Mouse (Mus musculus) MEL (cell line): ENCODE results near the gene Amh. TPM values are rescaled to one million over a fixed set of nuclear protein-coding genes. Genes with fewer than 3 reads are reported as not detected.

Experiments used
- DNase-seq: peaks from one replicate; pipeline ENCODE4 v3.0.0; 2011; ENCODE audit warnings: low read depth, low spot score
- H3K27ac ChIP-seq: 2 replicates; pipeline ENCODE4 v1.5.1; 2012; ENCODE audit warnings: low read depth, mild to moderate bottlenecking, control low read depth, low read length, moderate library complexity; ENCODE audit not compliant: control insufficient read depth
- H3K27me3 ChIP-seq, 2 experiments: fragments of 150-350 bp in 1 of 2; sonication (generic) in 1 of 2; 2 replicates each; pipeline ENCODE4 v1.6.1; 2012; ENCODE audit warnings: low read length in 2 of 2, mild to moderate bottlenecking in 2 of 2, improper control_type of control experiment in 1 of 2, moderate library complexity in 1 of 2; ENCODE audit not compliant: insufficient read depth in 2 of 2, control insufficient read depth in 1 of 2
- H3K36me3 ChIP-seq, 2 experiments: 2 replicates each; pipeline ENCODE4 v1.6.1; 2012 to 2014; ENCODE audit warnings: low read length in 2 of 2, improper control_type of control experiment in 1 of 2, inconsistent platforms in 1 of 2, mild to moderate bottlenecking in 1 of 2; ENCODE audit not compliant: insufficient read depth in 2 of 2, control insufficient read depth in 1 of 2
- H3K4me1 ChIP-seq, 2 experiments: fragments of 150-350 bp in 1 of 2; sonication (generic) in 1 of 2; 2 replicates each; pipeline ENCODE4 v1.6.1; 2012; ENCODE audit warnings: low read length in 2 of 2, improper control_type of control experiment in 1 of 2, mild to moderate bottlenecking in 1 of 2; ENCODE audit not compliant: insufficient read depth in 2 of 2, control insufficient read depth in 1 of 2
- H3K4me3 ChIP-seq, 2 experiments: fragments of 150-350 bp in 1 of 2; sonication (generic) in 1 of 2; 2 replicates each; pipeline ENCODE4 v1.5.1; 2012; ENCODE audit warnings: low read depth in 2 of 2, low read length in 2 of 2, mild to moderate bottlenecking in 2 of 2, moderate library complexity in 2 of 2, control low read depth in 1 of 2, improper control_type of control experiment in 1 of 2; ENCODE audit not compliant: control insufficient read depth in 1 of 2, insufficient read depth in 1 of 2
- H3K79me2 ChIP-seq: 2 replicates; pipeline ENCODE4 v1.6.1; 2012; ENCODE audit warnings: mild to moderate bottlenecking, low read length, moderate library complexity; ENCODE audit not compliant: control insufficient read depth, poor library complexity, insufficient read depth
- H3K9ac ChIP-seq: 2 replicates; pipeline ENCODE4 v1.6.1; 2012; ENCODE audit warnings: low read depth, mild to moderate bottlenecking, control low read depth, low read length, moderate library complexity; ENCODE audit not compliant: control insufficient read depth, poor library complexity, severe bottlenecking
- H3K9me3 ChIP-seq: fragments of 150-350 bp; sonication (generic); replicated peaks from 2 replicates; pipeline ENCODE4 v1.6.1; 2012; ENCODE audit warnings: mild to moderate bottlenecking, low read length, improper control_type of control experiment, moderate library complexity; ENCODE audit not compliant: insufficient read depth
- BHLHE40 ChIP-seq: IDR thresholded peaks from 2 replicates; pipeline ENCODE4 v1.6.1; 2012; ENCODE audit warnings: low read depth, mild to moderate bottlenecking, inconsistent platforms, low read length, improper control_type of control experiment, borderline replicate concordance
- CHD1 ChIP-seq: IDR thresholded peaks from 2 replicates; pipeline ENCODE4 v1.6.1; 2012; ENCODE audit warnings: low read depth, mild to moderate bottlenecking, inconsistent platforms, low read length, improper control_type of control experiment
- CHD2 ChIP-seq: IDR thresholded peaks from 2 replicates; pipeline ENCODE4 v1.6.1; 2011; ENCODE audit warnings: low read length, improper control_type of control experiment
- CTCF ChIP-seq, 3 experiments: IDR thresholded peaks in 2 of 3; conservative IDR thresholded peaks in 1 of 3; 2 replicates each; pipeline ENCODE4 v1.5.1; 2011 to 2012; ENCODE audit warnings: low read length in 3 of 3, low read depth in 2 of 3, mild to moderate bottlenecking in 2 of 3, improper control_type of control experiment in 1 of 3, inconsistent platforms in 1 of 3, mixed read lengths in 1 of 3, moderate library complexity in 1 of 3; ENCODE audit not compliant: control insufficient read depth in 1 of 3, insufficient read depth in 1 of 3, poor library complexity in 1 of 3, severe bottlenecking in 1 of 3
- E2F4 ChIP-seq: IDR thresholded peaks from 2 replicates; pipeline ENCODE4 v1.6.1; 2011; ENCODE audit warnings: low read depth, low read length, improper control_type of control experiment, borderline replicate concordance
- ELF1 ChIP-seq: IDR thresholded peaks from 2 replicates; pipeline ENCODE4 v1.6.1; 2014; ENCODE audit warnings: low read depth, mild to moderate bottlenecking, inconsistent platforms, low read length, improper control_type of control experiment, moderate library complexity
- EP300 ChIP-seq, 2 experiments: IDR thresholded peaks; 2 replicates each; pipeline ENCODE4 v1.6.1; 2011; ENCODE audit warnings: improper control_type of control experiment in 2 of 2, low read length in 2 of 2, low read depth in 1 of 2, mild to moderate bottlenecking in 1 of 2
- ETS1 ChIP-seq: IDR thresholded peaks from 2 replicates; pipeline ENCODE4 v1.6.1; 2012; ENCODE audit warnings: low read depth, mild to moderate bottlenecking, inconsistent platforms, low read length, improper control_type of control experiment, moderate library complexity
- GABPA ChIP-seq: IDR thresholded peaks from 2 replicates; pipeline ENCODE4 v1.6.1; 2012; ENCODE audit warnings: low read depth, mild to moderate bottlenecking, inconsistent platforms, low read length, improper control_type of control experiment, moderate library complexity
- GATA1 ChIP-seq: IDR thresholded peaks from 2 replicates; pipeline ENCODE4 v1.6.1; 2011; ENCODE audit warnings: low read depth, low read length, improper control_type of control experiment
- HCFC1 ChIP-seq: IDR thresholded peaks from 2 replicates; pipeline ENCODE4 v1.6.1; 2012; ENCODE audit warnings: low read depth, mild to moderate bottlenecking, inconsistent platforms, low read length, improper control_type of control experiment, moderate library complexity
- JUND ChIP-seq: IDR thresholded peaks from 2 replicates; pipeline ENCODE4 v1.6.1; 2011; ENCODE audit warnings: low read depth, mild to moderate bottlenecking, improper control_type of control experiment, low read length
- KAT2A ChIP-seq: conservative IDR thresholded peaks from 2 replicates; pipeline ENCODE4 v1.6.1; 2012; ENCODE audit warnings: low read depth, low read length, improper control_type of control experiment, inconsistent platforms
- MAFK ChIP-seq: IDR thresholded peaks from 2 replicates; pipeline ENCODE4 v1.6.1; 2011; ENCODE audit warnings: low read depth, mild to moderate bottlenecking, low read length, improper control_type of control experiment, borderline replicate concordance
- MAX ChIP-seq: IDR thresholded peaks from 2 replicates; pipeline ENCODE4 v1.6.1; 2011; ENCODE audit warnings: low read length, improper control_type of control experiment
- MAZ ChIP-seq: IDR thresholded peaks from 2 replicates; pipeline ENCODE4 v1.6.1; 2012; ENCODE audit warnings: low read depth, mild to moderate bottlenecking, inconsistent platforms, low read length, improper control_type of control experiment
- MEF2A ChIP-seq: IDR thresholded peaks from 2 replicates; pipeline ENCODE4 v1.6.1; 2014; ENCODE audit warnings: low read depth, mild to moderate bottlenecking, inconsistent platforms, low read length, improper control_type of control experiment; ENCODE audit not compliant: poor library complexity, insufficient replicate concordance, severe bottlenecking; ENCODE audit errors: extremely low read depth
- MXI1 ChIP-seq: IDR thresholded peaks from 2 replicates; pipeline ENCODE4 v1.6.1; 2011; ENCODE audit warnings: mild to moderate bottlenecking, low read depth, low read length, improper control_type of control experiment
- MYB ChIP-seq: IDR thresholded peaks from 2 replicates; pipeline ENCODE4 v1.6.1; 2011; ENCODE audit warnings: mild to moderate bottlenecking, low read depth, low read length, improper control_type of control experiment
- MYC ChIP-seq: IDR thresholded peaks from 2 replicates; pipeline ENCODE4 v1.6.1; 2011; ENCODE audit warnings: low read depth, mild to moderate bottlenecking, low read length, improper control_type of control experiment, moderate library complexity
- NELFE ChIP-seq: IDR thresholded peaks from 2 replicates; pipeline ENCODE4 v1.6.1; 2011; ENCODE audit warnings: low read depth, low read length, improper control_type of control experiment
- NRF1 ChIP-seq: IDR thresholded peaks from 2 replicates; pipeline ENCODE4 v1.6.1; 2014; ENCODE audit warnings: low read depth, mild to moderate bottlenecking, inconsistent platforms, low read length, improper control_type of control experiment, moderate library complexity; ENCODE audit not compliant: poor library complexity, insufficient read depth, severe bottlenecking
- POLR2A ChIP-seq, 2 experiments: IDR thresholded peaks; 2 replicates each; pipeline ENCODE4 v1.6.1; 2011 to 2012; ENCODE audit warnings: low read length in 2 of 2, mild to moderate bottlenecking in 2 of 2, control low read depth in 1 of 2, improper control_type of control experiment in 1 of 2, low read depth in 1 of 2, moderate library complexity in 1 of 2; ENCODE audit not compliant: control insufficient read depth in 1 of 2, insufficient read depth in 1 of 2, poor library complexity in 1 of 2
- POLR2AphosphoS2 ChIP-seq: IDR thresholded peaks from 2 replicates; pipeline ENCODE4 v1.6.1; 2011; ENCODE audit warnings: low read length, improper control_type of control experiment
- POLR2AphosphoS5 ChIP-seq: IDR thresholded peaks from 2 replicates; pipeline ENCODE4 v1.6.1; 2012; ENCODE audit warnings: low read depth, borderline replicate concordance, mild to moderate bottlenecking, inconsistent platforms, low read length, moderate library complexity, mixed read lengths
- RAD21 ChIP-seq: IDR thresholded peaks from 2 replicates; pipeline ENCODE4 v1.6.1; 2011; ENCODE audit warnings: mild to moderate bottlenecking, low read depth, low read length, improper control_type of control experiment
- RCOR1 ChIP-seq: IDR thresholded peaks from 2 replicates; pipeline ENCODE4 v1.6.1; 2012; ENCODE audit warnings: low read depth, mild to moderate bottlenecking, inconsistent platforms, low read length, improper control_type of control experiment
- SIN3A ChIP-seq: IDR thresholded peaks from 2 replicates; pipeline ENCODE4 v1.6.1; 2012; ENCODE audit warnings: low read length, improper control_type of control experiment, inconsistent platforms
- SMC3 ChIP-seq: IDR thresholded peaks from 2 replicates; pipeline ENCODE4 v1.6.1; 2011; ENCODE audit warnings: low read depth, low read length, improper control_type of control experiment
- TAL1 ChIP-seq: IDR thresholded peaks from 2 replicates; pipeline ENCODE4 v1.6.1; 2012; ENCODE audit warnings: mild to moderate bottlenecking, inconsistent platforms, low read length, moderate library complexity, mixed read lengths
- TBP ChIP-seq: IDR thresholded peaks from 2 replicates; pipeline ENCODE4 v1.8.0; 2011; ENCODE audit warnings: low read depth, low read length, improper control_type of control experiment
- TCF12 ChIP-seq: IDR thresholded peaks from 2 replicates; pipeline ENCODE4 v1.6.1; 2014; ENCODE audit warnings: low read depth, mild to moderate bottlenecking, inconsistent platforms, low read length, improper control_type of control experiment, moderate library complexity
- UBTF ChIP-seq: IDR thresholded peaks from 2 replicates; pipeline ENCODE4 v1.6.1; 2012; ENCODE audit warnings: low read depth, mild to moderate bottlenecking, inconsistent platforms, low read length, improper control_type of control experiment, moderate library complexity, borderline replicate concordance; ENCODE audit not compliant: insufficient read depth
- USF1 ChIP-seq: IDR thresholded peaks from 2 replicates; pipeline ENCODE4 v1.6.1; 2014; ENCODE audit warnings: low read depth, mild to moderate bottlenecking, inconsistent platforms, low read length, improper control_type of control experiment, moderate library complexity
- USF2 ChIP-seq, 2 experiments: IDR thresholded peaks; 2 replicates each; pipeline ENCODE4 v1.6.1; 2011 to 2012; ENCODE audit warnings: improper control_type of control experiment in 2 of 2, low read length in 2 of 2, borderline replicate concordance in 1 of 2, inconsistent platforms in 1 of 2, low read depth in 1 of 2, mild to moderate bottlenecking in 1 of 2; ENCODE audit not compliant: insufficient read depth in 1 of 2
- ZC3H11A ChIP-seq: IDR thresholded peaks from 2 replicates; pipeline ENCODE4 v1.6.1; 2012; ENCODE audit warnings: low read depth, mild to moderate bottlenecking, inconsistent platforms, low read length, improper control_type of control experiment
- ZKSCAN1 ChIP-seq: IDR thresholded peaks from 2 replicates; pipeline ENCODE4 v1.6.1; 2012; ENCODE audit warnings: low read depth, mild to moderate bottlenecking, inconsistent platforms, low read length, improper control_type of control experiment, moderate library complexity
- ZNF384 ChIP-seq: IDR thresholded peaks from 2 replicates; pipeline ENCODE4 v1.6.1; 2012; ENCODE audit warnings: low read depth, mild to moderate bottlenecking, inconsistent platforms, low read length, improper control_type of control experiment
- polyA plus RNA-seq, 2 experiments: library from polyadenylated mRNA; stranded (reverse) in 1 of 2; unstranded in 1 of 2; fragments of >175 nt in 1 of 2; fragments of >200 nt in 1 of 2; gene quantifications; 2 replicates each; pipeline versions ENCODE4 v1.2.1 to v1.2.4; 2012; ENCODE audit warnings: low replicate concordance in 2 of 2, low read depth in 1 of 2; ENCODE audit not compliant: insufficient read length in 2 of 2, insufficient read depth in 1 of 2, missing spikeins in 1 of 2
- total RNA-seq: library from RNA; depleted of rRNA; stranded (reverse); fragments of 300-350 nt; gene quantifications from 2 replicates; pipeline ENCODE4 v1.2.3, GENCODE M21; 2012

Gene Amh
- total and polyA plus RNA-seq, 3 experiments = 0.42 to 1.1 TPM; not detected in 1

DNA sequence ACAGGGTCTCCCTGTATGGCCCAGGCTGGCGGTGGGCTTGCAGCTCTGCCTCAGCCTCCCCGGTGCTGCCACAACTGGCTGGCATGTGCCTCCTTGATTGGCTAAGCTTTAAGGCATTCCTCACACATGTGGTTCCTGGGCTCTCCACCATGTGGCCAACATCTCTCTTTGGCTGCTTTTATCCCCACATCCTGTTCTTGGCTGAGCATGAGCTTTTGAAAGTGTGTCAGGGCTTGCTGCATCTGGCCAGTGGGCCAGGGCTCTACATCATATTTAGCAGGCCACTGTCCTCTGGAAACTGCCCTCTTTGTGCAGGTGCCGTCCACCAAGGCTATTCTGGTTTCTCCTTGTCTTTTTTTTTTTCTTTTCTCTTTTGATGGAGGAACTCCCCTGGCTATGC, 51.2 kb downstream of the Amh start:
- H3K27ac ChIP-seq = peak overlapping the region; percentile 37
- peak; percentile 74 for DNase-seq
- H3K9me3 ChIP-seq = no peaks in the 10 kb centered on the region
- peak overlapping the region; percentile 83 for H3K9ac ChIP-seq
- peaks cover 19 to 43% of the 10 kb centered on the region in 2 experiments for H3K4me1 ChIP-seq
- H3K27me3 ChIP-seq = no peaks in the 10 kb centered on the region
- H3K79me2 ChIP-seq = peaks cover 64% of the 10 kb centered on the region
- peaks cover 2 to 31% of the 10 kb centered on the region in 2 experiments; a peak in 2 of 4 replicates for H3K36me3 ChIP-seq
- H3K4me3 ChIP-seq = peak overlapping the region; percentile 90 to 98
- TF ChIP-seq USF1 = peak; percentile 25; the same call in 1 of the 2 replicates
- TF ChIP-seq CHD1 = no peak
- TF ChIP-seq USF2 (IDR thresholded peaks at IDR 0.05; ENCODE audit: borderline replicate concordance in 1 of 2, insufficient read depth in 1 of 2, low read depth in 1 of 2, low read length in 2 of 2) = no peak
- no peak for TF ChIP-seq POLR2AphosphoS2
- no peak for TF ChIP-seq ZKSCAN1
- no peak for TF ChIP-seq EP300 (IDR thresholded peaks at IDR 0.05; ENCODE audit: low read depth in 1 of 2, low read length in 2 of 2)
- TF ChIP-seq MXI1 = peak; percentile 85
- TF ChIP-seq CTCF (IDR thresholded peaks at IDR 0.05 in 2 of 3, conservative IDR thresholded peaks at IDR 0.05 in 1 of 3; ENCODE audit: control insufficient read depth in 1 of 3, insufficient read depth in 1 of 3, low read depth in 2 of 3, low read length in 3 of 3, poor library complexity in 1 of 3, severe bottlenecking in 1 of 3) = peak in 1 of 3 experiments; percentile 17; a peak in 1 of 6 replicates
- TF ChIP-seq CHD2 = no peak
- no peak for TF ChIP-seq MAZ
- TF ChIP-seq NRF1 = no peak
- no peak for TF ChIP-seq GABPA
- no peak for TF ChIP-seq ZNF384
- TF ChIP-seq BHLHE40 = no peak
- no peak for TF ChIP-seq NELFE
- TF ChIP-seq MAX = peak; percentile 90
- no peak for TF ChIP-seq MYB
- no peak for TF ChIP-seq MEF2A
- TF ChIP-seq MAFK = no peak
- TF ChIP-seq POLR2AphosphoS5 = no peak
- TF ChIP-seq SIN3A = no peak
- TF ChIP-seq GATA1 = no peak
- TF ChIP-seq SMC3 = no peak
- TF ChIP-seq JUND = no peak
- TF ChIP-seq HCFC1 = no peak
- no peak for TF ChIP-seq RAD21
- TF ChIP-seq POLR2A (IDR thresholded peaks at IDR 0.05; ENCODE audit: control insufficient read depth in 1 of 2, insufficient read depth in 1 of 2, low read depth in 1 of 2, low read length in 2 of 2, poor library complexity in 1 of 2) = no peak
- peak; percentile 84 for TF ChIP-seq MYC
- no peak for TF ChIP-seq KAT2A
- no peak for TF ChIP-seq TAL1
- TF ChIP-seq RCOR1 = no peak
- TF ChIP-seq UBTF = 0 out of 2 replicates have a peak, but pooled peaks have one; percentile 45
- TF ChIP-seq ZC3H11A = no peak
- TF ChIP-seq ELF1 = no peak
- no peak for TF ChIP-seq TCF12
- no peak for TF ChIP-seq E2F4
- no peak for TF ChIP-seq ETS1
- TF ChIP-seq TBP = no peak
